Mouse (Mus musculus): ENCODE measurements at regions not wholly inside any gene's neighbourhood (a gene's known extent, or its start where the extent isn't known, plus 50 kb on each side); places are given as distances from the start of the nearest gene placed in this dataset.

DNA sequence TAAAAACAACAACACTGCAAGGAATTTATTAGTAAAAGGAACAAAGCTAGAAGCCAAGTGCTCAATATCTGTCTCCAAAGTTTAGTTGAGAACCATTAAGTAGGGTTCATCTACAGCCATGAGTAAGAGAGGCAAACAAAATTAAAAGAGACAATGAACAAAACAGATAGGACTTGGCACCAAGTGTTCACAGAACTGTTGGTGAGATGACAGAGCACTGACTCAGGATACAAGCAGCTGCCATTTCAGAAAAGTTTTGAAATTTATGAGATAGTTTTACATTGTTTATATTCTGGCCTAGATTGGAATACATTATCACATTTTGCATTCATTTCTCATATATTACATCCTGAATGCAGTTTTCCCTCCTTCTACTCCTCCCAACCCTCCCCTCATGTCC is 60.4 kb upstream of the Mbnl1 start:
- no peak for DNase-seq (ENCODE audit: low read depth, low spot score)

DNA sequence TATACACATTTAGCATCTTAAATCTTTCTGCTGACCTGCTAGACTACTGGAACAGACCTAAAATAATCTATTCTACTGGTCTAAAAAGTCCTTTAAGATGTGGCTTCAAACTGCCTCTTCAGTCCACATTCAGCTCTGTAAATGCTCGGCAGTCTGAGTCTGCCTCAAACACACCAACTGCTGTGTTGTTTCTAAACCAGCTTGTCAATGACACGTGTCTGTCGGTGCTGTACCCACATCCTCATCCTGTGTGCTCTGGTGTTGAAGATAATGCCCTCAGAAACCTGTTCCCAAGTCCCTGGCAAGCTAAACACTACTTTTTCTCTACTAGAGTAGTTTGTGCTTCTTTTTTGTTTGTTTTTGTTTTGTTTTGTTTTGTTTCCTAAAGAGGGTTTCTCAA is 58.9 kb upstream of the Mbnl1 start:
- no peak for DNase-seq (ENCODE audit: low read depth, low spot score)

DNA sequence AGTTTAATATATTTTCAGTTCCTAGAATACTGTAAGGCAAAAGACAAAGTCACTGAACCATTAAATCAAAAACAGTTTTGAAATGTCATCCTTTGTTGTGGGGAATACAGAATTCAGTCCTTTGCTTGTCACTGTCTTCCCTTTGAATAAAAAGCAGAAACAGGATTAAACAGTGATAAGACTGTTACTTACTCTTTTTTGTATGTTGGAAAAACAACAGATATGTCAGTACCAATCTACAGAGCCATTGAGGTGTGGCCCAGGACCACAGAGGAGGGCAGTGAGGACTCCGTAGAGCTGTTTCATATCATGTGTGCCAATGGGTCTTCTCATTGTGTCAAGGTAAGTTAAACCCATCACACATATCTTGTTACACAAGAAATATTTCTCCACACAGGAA is 55.6 kb upstream of the Mbnl1 start:
- no peak for DNase-seq (ENCODE audit: low read depth, low spot score)

DNA sequence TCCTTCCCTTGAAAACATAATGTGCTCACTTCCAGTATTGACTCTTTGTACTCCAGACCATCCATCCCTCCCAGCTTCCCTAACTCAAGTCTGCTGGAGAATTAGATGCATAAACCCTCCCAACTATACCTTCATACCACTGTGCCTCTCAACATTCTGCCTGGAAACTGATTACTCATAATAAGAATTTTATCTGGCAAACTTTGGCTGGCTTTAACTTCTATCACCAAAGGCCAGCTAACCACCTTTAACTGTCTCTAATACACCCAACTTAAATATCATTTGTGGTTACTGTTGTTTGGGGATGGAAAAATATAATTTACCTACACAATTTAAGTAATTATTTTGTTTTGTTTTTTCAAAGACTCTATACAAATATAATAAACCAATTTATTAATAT is 54.0 kb upstream of the Mbnl1 start:
- DNase-seq (ENCODE audit: low read depth, low spot score): no peak

DNA sequence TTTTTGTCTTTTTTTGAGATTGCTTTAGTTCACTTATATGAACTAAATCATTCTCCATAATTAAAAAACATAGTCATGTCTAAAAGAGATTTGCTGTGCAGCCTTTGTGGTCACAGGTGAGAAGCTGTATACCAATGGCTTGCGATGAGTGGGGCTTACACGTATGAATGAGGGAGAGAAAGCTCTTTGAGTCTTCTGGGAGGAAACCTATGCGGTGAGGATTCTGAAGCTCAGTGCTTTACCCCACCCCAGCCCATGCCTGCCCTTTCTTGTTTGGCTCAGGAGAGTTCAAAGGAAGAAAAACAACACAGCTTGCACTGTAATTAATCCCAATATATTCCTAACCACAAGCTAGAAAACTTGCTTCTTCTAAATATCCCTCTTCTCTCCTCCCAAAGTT is 53.4 kb upstream of the Mbnl1 start:
- DNase-seq (ENCODE audit: low read depth, low spot score): no peak
